Mouse (Mus musculus): ENCODE results near the gene Gmeb2.
"Not testable (repeated sequence)": the region's sequence is repeated elsewhere in the genome, so short reads cannot be mapped to it uniquely, and the experiment has no call there.

DNA sequence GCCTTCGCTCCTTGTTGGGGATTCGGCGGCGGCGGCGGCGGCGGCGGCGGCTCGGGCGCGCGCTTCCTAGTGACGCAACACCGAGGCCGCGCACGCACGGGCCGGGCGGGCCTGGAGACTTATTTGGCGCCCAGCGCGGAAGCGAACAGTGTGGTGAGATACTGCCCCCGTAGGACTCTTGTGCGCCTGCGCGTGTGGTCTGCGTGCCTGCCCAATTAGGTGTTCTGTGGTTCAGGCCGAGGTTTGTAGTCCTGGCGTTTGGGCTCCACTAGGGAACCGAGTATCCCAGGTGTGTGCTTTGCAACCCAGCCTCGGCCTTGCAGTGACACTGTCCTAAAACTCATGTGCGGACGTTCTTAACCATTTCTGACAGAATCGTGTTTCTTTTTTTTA is at the start of gene Gmeb2:
- not testable (repeated sequence) for TF ChIP-seq CTCF (IDR thresholded peaks at IDR 0.05; ENCODE audit: control insufficient read depth, insufficient read depth, insufficient read length); USF1 (IDR thresholded peaks at IDR 0.05; ENCODE audit: low read depth); CEBPB (IDR thresholded peaks at IDR 0.05; ENCODE audit: low read depth)
